Mouse (Mus musculus) cerebellum, adult 2 months (tissue): ENCODE measurements around the gene Siae.

ENCODE experiments used
- CTCF ChIP-seq: fragments of 200-500 bp; IDR thresholded peaks from 2 replicates; pipeline ENCODE4 v1.5.1; 2011; ENCODE audit warnings: low read depth, mild to moderate bottlenecking, control low read depth, low read length, moderate library complexity, borderline replicate concordance; ENCODE audit not compliant: insufficient read depth
- POLR2A ChIP-seq: fragments of 200-500 bp; IDR thresholded peaks from 2 replicates; pipeline ENCODE4 v1.6.1; 2011; ENCODE audit warnings: low read length, control low read depth, borderline replicate concordance; ENCODE audit not compliant: insufficient read depth

DNA sequence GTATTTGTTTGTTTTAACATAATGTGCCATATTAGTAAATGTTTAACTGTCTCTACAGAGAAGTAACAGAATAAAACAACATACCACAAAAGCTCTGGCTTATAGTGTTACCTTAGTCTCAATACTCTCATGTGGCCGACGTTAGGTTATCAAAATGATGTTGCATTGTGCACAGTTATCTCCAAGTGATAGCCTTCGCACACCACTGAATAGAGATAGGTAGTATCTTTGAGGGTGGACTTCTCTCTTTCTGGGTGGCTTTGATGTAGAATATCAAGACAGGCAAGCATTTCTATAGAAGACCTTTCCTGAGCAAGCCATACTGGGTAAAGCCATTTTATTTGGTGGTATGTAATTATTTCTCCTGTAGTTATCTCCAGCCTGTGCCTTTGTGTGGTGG, 49.6 kb downstream of the Siae start:
- TF ChIP-seq CTCF (no peak), POLR2A (no peak)
